Mouse (Mus musculus) intestine, embryonic 16.5 days (tissue): ENCODE measurements around the gene 4921504E06Rik. TPM values are rescaled to one million over a fixed set of nuclear protein-coding genes. Genes with fewer than 3 reads are reported as not detected.
A peak's percentile ranks its signal among the peaks of the same experiment; 100 is the strongest.

Source experiments
- ATAC-seq: fragments of 200-750 bp; cut with Nextera tagmentation; 2 replicates; pipeline ENCODE4 v1.8.0; 2017; ENCODE audit warnings: moderate TSS enrichment, moderate library complexity
- H3K27ac ChIP-seq: fragments of 300-500 bp; sonication (generic); 2 replicates; pipeline ENCODE4 v1.5.1; 2014; ENCODE audit warnings: mild to moderate bottlenecking, low read length
- H3K27me3 ChIP-seq: fragments of 300-500 bp; sonication (generic); replicated peaks from 2 replicates; pipeline ENCODE4 v1.6.1; 2014; ENCODE audit warnings: low read length, control low read depth, mixed read lengths; ENCODE audit not compliant: control insufficient read depth, insufficient read depth
- H3K36me3 ChIP-seq: fragments of 300-500 bp; sonication (generic); 2 replicates; pipeline ENCODE4 v1.6.1; 2014; ENCODE audit warnings: low read length, control low read depth; ENCODE audit not compliant: control insufficient read depth, insufficient read depth
- H3K4me1 ChIP-seq: fragments of 300-500 bp; sonication (generic); 2 replicates; pipeline ENCODE4 v1.6.1; 2014; ENCODE audit warnings: low read length, control low read depth, mixed read lengths; ENCODE audit not compliant: control insufficient read depth, insufficient read depth
- H3K4me2 ChIP-seq: fragments of 300-500 bp; sonication (generic); 2 replicates; pipeline ENCODE4 v1.6.1; 2014; ENCODE audit warnings: low read depth, low read length, control low read depth
- H3K4me3 ChIP-seq: fragments of 300-500 bp; sonication (generic); 2 replicates; pipeline ENCODE4 v1.5.1; 2014; ENCODE audit warnings: mild to moderate bottlenecking, low read length
- H3K9ac ChIP-seq: fragments of 300-500 bp; sonication (generic); 2 replicates; pipeline ENCODE4 v1.6.1; 2014; ENCODE audit warnings: low read depth, low read length
- H3K9me3 ChIP-seq: fragments of 300-500 bp; sonication (generic); 2 replicates; pipeline ENCODE4 v1.6.1; 2016; ENCODE audit warnings: low read length, control low read depth; ENCODE audit not compliant: control insufficient read depth
- WGBS: fragments of 180-500 bp; shearing (Covaris S2); extraction: QIAGEN DNeasy Blood & Tissue Kit; methylation state at CpG from one replicate; pipeline ENCODE4 v1.1.7; 2014; 5-methylcytosine and 5-hydroxymethylcytosine counted together
- polyA plus RNA-seq: library from polyadenylated mRNA; unstranded; fragments of >200 nt; fragmentation: Nextera tagmentation; extraction: Ambion mirVana; gene quantifications from 2 replicates; pipeline ENCODE4 v1.2.1, GENCODE M21; 2015

The 4921504E06Rik gene
- polyA plus RNA-seq, 1 experiment from 2014 or later: not detected

DNA sequence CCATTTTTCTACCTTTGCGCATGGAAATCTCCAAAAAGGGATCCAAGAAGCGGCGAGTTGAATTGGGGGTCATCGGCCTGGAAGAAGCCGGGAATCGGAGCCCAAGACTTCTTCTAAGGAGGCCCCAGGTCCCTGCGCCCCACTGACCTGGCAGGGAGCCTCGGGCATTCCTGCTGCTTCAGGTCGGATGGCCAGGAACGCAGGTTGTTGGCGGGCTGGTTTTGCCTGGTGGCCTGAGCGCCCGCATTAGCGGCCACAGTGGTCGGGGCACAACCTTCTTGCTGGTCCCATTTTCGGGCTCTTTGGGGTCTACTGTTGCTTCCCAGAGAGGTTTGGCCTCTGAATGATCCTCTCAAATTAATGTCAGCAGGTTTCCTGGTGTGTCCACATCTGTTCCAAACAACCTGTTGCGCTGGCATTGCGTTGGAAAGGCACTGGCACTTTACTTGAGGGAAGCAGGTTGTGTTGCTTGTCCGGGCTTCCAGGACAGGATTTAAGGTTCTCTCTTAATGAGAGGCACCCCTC, 101.1 kb downstream of the 4921504E06Rik start:
- H3K36me3 ChIP-seq: no peaks in the 10 kb centered on the region
- H3K4me2 ChIP-seq: no peak overlapping the region
- H3K9me3 ChIP-seq: no peaks in the 10 kb centered on the region
- H3K27me3 ChIP-seq: peaks cover 65% of the 10 kb centered on the region
- H3K27ac ChIP-seq: no peak overlapping the region; the same call in 1 of the 2 replicates
- H3K9ac ChIP-seq: no peak overlapping the region; the same call in 1 of the 2 replicates
- no peak overlapping the region for H3K4me3 ChIP-seq
- under 1% methylated on average over 19 of the region's 19 CpGs for WGBS
- no peak for ATAC-seq
- H3K4me1 ChIP-seq: no peaks in the 10 kb centered on the region

DNA sequence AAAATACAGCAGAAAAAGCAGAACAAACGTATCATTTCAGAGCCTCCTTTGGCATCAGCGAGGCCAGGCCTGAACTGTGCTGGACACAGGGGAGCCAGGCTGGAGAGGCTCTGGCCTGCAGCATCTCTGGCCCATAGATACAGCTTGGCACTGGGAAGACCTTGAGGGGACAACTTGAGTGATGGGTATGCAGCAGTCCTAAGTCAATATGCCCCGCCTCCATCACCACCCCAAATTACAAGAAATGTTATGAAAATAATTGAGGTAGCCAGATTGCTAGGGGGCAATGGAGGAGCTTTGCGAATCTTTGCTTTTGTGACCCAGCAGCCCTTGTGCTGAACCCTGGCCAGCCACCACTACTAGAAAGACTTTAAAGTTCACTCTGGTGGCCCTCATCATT, 104.4 kb downstream of the 4921504E06Rik start:
- no peak overlapping the region for H3K9ac ChIP-seq
- no peak overlapping the region for H3K27ac ChIP-seq
- no peak overlapping the region for H3K4me2 ChIP-seq
- no peaks in the 10 kb centered on the region for H3K9me3 ChIP-seq
- 28% methylated on average over 4 of the region's 4 CpGs for WGBS
- H3K36me3 ChIP-seq: no peaks in the 10 kb centered on the region
- peaks cover 89% of the 10 kb centered on the region for H3K27me3 ChIP-seq
- no peak for ATAC-seq
- H3K4me1 ChIP-seq: peaks cover 10% of the 10 kb centered on the region
- H3K4me3 ChIP-seq: no peak overlapping the region

DNA sequence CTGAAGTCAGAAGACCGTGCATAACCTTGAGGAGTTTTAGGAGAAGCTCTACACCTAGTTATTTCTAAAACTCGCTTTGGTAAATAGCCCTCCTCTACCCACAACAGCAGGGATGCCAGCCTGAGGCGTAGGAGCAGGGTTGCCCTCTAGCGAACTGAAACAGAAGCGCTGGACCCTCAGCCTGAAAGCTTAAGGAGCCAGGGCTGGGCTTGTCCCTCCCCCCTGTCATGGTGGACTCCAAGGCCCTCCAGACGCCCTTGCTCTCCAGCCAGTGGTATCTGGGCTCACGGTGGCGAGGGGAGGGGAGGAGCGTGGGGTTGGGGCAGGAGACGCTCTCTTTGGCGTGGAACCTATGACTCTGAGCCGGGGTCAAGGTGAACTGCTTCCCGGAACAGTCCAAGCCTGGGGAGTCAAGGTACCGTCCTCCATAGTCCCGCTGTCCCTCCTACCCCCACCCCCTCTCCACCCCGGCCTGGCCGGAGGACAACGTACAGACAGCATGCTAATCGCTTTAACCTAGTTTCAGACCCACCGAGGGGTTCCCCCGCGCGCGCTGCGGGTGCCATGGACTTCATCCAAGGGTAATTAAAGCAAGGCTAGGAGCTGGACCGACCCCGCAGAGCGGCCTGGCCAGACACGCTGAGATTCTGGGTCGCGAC, 105.5 kb downstream of the 4921504E06Rik start:
- peaks cover 88% of the 10 kb centered on the region for H3K27me3 ChIP-seq
- WGBS: 1% methylated on average over 31 of the region's 31 CpGs
- peaks cover 10% of the 10 kb centered on the region for H3K4me1 ChIP-seq
- no peak overlapping the region for H3K27ac ChIP-seq
- no peaks in the 10 kb centered on the region for H3K9me3 ChIP-seq
- H3K36me3 ChIP-seq: no peaks in the 10 kb centered on the region
- no peak overlapping the region for H3K9ac ChIP-seq
- peak overlapping the region; percentile 33; the same call in 1 of the 2 replicates for H3K4me2 ChIP-seq
- 0 out of 2 replicates have a peak, but pooled peaks have one; percentile 45 for ATAC-seq
- H3K4me3 ChIP-seq: no peak overlapping the region; the same call in 1 of the 2 replicates

DNA sequence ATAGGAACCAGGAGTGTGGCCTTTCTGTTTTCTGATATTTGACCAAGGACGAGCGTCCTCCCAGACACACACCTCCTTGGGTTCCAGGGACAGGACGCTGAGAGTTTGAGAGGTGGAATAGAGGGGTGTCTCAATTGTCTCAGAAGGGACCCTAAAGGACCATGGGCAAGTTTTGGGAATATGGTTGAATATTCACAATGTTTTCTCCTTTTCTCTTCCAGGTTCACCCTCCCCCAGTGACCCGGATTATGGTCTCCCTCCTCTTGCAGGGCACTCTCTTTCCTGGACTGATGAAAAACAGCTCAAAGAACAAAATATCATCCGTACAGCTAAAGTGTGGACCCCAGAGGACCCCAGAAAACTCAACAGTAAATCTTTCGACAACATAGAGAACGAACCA, 107.0 kb downstream of the 4921504E06Rik start:
- no peaks in the 10 kb centered on the region for H3K9me3 ChIP-seq
- H3K36me3 ChIP-seq: no peaks in the 10 kb centered on the region
- H3K27ac ChIP-seq: no peak overlapping the region
- no peak for ATAC-seq
- no peak overlapping the region; the same call in 1 of the 2 replicates for H3K4me3 ChIP-seq
- no peak overlapping the region for H3K9ac ChIP-seq
- H3K4me2 ChIP-seq: no peak overlapping the region
- H3K27me3 ChIP-seq: peaks cover 78% of the 10 kb centered on the region
- WGBS: 5% methylated on average over 7 of the region's 7 CpGs
- peaks cover 10% of the 10 kb centered on the region for H3K4me1 ChIP-seq

DNA sequence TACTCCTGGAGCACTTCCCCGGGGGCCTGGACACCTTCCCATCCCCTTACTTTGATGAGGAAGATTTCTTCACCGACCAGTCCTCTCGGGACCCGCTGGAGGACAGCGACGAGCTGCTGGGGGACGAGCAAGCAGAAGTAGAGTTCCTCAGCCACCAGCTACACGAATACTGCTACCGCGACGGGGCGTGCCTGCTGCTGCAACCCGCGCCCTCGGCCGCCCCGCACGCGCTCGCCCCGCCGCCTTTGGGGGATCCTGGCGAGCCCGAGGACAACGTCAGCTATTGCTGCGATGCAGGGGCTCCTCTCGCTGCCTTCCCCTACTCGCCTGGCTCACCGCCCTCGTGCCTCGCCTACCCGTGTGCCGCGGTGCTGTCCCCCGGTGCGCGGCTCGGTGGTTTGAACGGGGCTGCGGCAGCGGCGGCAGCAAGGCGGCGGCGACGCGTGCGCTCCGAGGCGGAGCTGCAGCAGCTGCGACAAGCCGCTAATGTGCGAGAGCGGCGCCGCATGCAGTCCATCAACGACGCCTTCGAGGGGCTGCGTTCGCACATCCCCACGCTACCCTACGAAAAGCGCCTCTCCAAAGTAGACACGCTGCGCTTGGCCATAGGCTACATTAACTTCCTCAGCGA, 107.7 kb downstream of the 4921504E06Rik start:
- no peak overlapping the region for H3K27ac ChIP-seq
- H3K9me3 ChIP-seq: no peaks in the 10 kb centered on the region
- H3K4me1 ChIP-seq: peaks cover 10% of the 10 kb centered on the region
- no peak overlapping the region for H3K9ac ChIP-seq
- WGBS: under 1% methylated on average over 67 of the region's 67 CpGs
- no peak; the same call in 1 of the 2 replicates for ATAC-seq
- H3K36me3 ChIP-seq: no peaks in the 10 kb centered on the region
- peak overlapping the region; percentile 50 for H3K4me2 ChIP-seq
- peak overlapping the region; percentile 39 for H3K4me3 ChIP-seq
- H3K27me3 ChIP-seq: peaks cover 70% of the 10 kb centered on the region

DNA sequence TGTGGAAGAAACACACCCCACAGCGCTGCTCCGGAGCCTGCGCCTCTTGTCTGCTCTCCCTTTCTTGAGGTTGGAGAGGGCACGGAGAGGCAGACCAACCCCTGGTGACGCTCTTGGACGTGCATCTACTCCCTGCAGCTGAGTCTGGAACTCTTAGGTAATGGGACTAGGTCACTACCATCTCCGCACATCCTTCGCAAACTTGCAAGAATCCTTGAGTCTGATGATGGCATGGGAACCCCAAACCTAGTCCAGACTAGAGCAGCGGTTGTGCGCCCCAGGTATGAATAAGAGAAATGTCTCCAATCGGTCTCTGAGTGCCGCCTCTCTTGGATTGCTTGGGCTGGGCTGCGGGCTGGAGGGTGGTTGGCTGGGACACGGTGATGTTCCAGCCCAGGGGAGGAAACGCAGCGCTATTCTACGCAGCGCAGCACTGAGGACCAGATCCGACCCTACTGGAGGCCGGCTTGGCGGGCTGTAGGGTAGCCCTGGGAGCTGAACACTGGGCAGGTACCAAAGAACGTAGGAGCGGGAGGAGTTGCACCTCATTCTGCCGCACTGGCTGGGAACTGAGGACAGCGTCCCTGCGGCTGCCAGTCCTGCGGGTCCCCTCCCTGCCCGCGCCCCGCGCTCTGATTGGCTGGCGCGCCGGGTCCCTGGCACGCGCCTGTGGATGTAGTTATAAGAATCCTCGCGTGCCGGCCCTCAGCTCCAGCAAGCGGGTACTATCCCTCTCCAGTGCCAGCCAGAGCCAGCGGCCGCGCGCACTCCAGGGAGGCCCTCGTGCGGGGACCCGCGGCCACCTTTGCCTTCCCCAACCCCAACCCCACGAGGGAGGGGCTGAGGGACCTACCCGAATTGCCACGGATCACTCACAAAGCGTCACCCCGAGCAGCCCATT, 108.5 kb downstream of the 4921504E06Rik start, which contains the start of gene Ptf1a:
Ptf1a (plus strand) TSS at position 733 of the 901 bp plus-strand sequence.
- H3K36me3 ChIP-seq: no peaks in the 10 kb centered on the region
- peak; percentile 77 for ATAC-seq
- under 1% methylated on average over 53 of the region's 53 CpGs for WGBS
- no peak within 1 kb of the TSS for H3K27ac ChIP-seq
- no peak within 1 kb of the TSS for H3K9ac ChIP-seq
- H3K9me3 ChIP-seq: no peaks in the 10 kb centered on the region
- H3K4me2 ChIP-seq: peak within 1 kb of the TSS; percentile 50
- peak within 1 kb of the TSS; percentile 39 for H3K4me3 ChIP-seq
- peaks cover 62% of the 10 kb centered on the region for H3K27me3 ChIP-seq
- peaks cover 10% of the 10 kb centered on the region for H3K4me1 ChIP-seq

DNA sequence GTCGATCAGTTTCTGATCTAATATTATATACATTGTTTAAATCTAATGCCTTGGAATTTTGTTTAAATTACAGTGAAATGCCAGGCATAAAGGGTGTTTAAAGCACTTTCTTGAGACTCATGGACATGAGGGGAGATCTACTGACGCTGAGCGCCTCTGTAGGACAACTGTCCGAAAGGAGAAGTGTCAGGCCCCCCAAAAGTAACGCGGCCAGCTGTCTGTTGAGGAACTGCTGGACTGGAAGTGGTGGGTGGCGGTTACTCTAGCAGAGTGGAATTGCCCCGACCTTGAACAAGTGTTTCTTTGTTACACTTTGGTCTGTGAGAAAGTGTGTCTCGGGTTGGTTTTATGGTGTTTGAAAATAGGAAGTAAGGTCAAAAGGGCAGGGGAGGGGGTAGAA, 109.4 kb downstream of the 4921504E06Rik start:
- Histone ChIP-seq H3K27me3 (peaks cover 57% of the 10 kb centered on the region), H3K36me3 (no peaks in the 10 kb centered on the region), H3K4me3 (no peak overlapping the region), H3K4me1 (peaks cover 10% of the 10 kb centered on the region), H3K9ac (no peak overlapping the region), H3K9me3 (no peaks in the 10 kb centered on the region), H3K4me2 (no peak overlapping the region), H3K27ac (no peak overlapping the region)
- no peak for ATAC-seq
- 4% methylated on average over 9 of the region's 9 CpGs for WGBS

DNA sequence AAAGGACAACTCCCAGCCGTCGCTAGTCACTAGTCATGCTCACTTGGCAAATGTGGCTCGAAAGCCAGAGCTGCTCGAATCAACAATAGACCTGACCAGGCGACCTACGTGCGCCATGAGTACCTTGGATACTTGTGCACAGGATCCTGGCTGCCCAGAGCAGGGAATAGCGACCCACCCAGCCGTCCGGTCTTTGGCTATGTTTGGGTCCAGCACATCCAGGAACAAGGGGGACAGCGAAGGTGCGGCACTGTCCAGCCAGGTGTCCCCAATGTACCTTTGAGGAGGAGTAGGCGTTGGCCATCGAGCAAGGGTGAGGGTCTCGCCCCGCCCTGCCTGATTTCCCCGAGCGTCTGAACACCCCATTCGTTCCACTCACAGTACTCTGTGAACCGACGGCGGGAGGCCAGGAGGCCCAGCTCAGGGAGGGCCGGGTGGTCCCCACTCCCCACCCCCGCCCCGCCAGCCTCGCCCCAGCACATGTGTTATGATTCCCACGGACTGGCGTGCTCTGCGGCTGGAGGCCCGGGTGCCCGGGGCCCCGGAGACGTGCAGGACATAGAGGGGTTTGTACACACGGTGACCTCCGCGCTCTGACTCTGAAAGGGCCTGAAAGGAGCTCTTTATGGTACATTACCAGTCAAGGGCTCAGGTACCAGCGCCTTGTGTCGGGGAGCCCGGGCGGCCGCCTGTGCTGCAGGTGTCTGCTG, 121.9 kb downstream of the 4921504E06Rik start:
- 2% methylated on average over 41 of the region's 41 CpGs for WGBS

More for the DNA sequence above, 121.9 kb downstream of the 4921504E06Rik start:
- H3K4me3 ChIP-seq: peak overlapping the region; percentile 12
- H3K36me3 ChIP-seq: no peaks in the 10 kb centered on the region
- no peak overlapping the region; the same call in 1 of the 2 replicates for H3K4me2 ChIP-seq
- ATAC-seq: peak; percentile 90
- H3K9ac ChIP-seq: 0 out of 2 replicates have a peak overlapping the region, but pooled peaks have one; percentile 7
- H3K27me3 ChIP-seq: peaks cover 51% of the 10 kb centered on the region
- no peaks in the 10 kb centered on the region for H3K9me3 ChIP-seq
- H3K4me1 ChIP-seq: no peaks in the 10 kb centered on the region
- H3K27ac ChIP-seq: no peak overlapping the region
